Mouse (Mus musculus) thymus, adult 18-20 months (tissue): Measurements from ENCODE around the gene Otulin.

Experiments used
- DNase-seq, 2 experiments: peaks; one replicate each; pipeline ENCODE4 v3.0.0; 2022; ENCODE audit warnings: mixed read lengths in 2 of 2

The Otulin gene

GRCm38 (mm10) chr15:27498078-27498477, 132.4 kb downstream of the Otulin start:
- DNase-seq = no peak

DNA sequence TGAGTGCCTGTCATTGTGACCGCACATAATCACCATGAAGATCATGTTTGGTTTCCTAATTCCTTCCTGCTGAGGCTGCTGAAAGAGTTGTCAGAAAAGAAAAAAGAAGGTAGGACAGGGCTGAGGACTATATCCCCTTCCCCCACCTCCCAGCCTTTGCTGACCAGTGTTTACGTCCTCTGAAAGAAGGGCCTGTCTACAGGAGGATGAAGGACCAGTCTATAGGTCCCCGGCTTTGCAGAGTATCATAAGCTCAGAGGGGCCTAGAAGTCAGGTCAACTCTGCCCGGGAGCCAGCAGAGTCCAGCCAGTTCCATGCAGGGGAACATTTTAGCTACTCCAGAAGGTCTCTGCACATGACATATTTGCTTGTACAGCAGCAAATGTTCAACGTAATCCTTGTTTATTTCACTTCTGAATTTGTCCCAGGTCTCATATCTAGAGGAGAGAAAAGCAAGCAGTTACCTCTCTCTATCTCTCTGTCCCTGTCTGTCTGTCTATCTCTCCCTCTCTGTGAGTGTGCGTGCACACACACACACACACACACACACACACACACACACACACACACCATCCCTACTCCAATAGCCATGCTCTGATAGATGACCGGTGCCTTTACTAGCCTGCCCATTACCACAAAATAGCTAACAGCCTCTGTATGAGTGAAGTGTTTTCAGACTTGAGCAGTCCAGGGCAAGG, 133.0 kb downstream of the Otulin start:
- DNase-seq = no peak

GRCm38 (mm10) chr15:27496596-27497299, 133.7 kb downstream of the Otulin start:
- no peak for DNase-seq

GRCm38 (mm10) chr15:27495981-27496401, 134.5 kb downstream of the Otulin start:
- no peak for DNase-seq

GRCm38 (mm10) chr15:27493516-27493915, 137.0 kb downstream of the Otulin start:
- no peak for DNase-seq

DNA sequence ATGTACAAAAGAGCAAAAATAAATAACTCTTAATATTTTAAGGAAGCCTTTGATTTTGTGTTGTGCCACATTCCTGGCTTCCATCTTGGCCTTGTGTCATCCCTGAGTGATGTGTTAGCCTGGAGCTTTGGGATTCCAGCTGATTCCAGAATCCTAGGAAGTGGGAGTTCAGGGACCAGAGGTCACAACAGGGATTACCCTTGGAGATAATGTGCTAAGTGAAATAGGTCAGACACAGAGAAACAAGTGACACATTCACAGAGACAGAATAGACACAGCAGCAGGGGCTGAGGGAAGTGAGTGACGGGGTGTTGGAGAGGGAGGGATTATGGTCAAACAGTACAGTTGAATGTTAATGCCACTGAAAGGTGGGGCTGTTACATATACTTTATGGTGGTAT, 137.8 kb downstream of the Otulin start:
- DNase-seq = no peak
